Mouse (Mus musculus) E14TG2a.4 (cell line): ENCODE measurements at regions not wholly inside any gene's neighbourhood (a gene's known extent, or its start where the extent isn't known, plus 50 kb on each side); places are given as distances from the start of the nearest gene placed in this dataset.

ENCODE experiments used
- H3K27me3 ChIP-seq: 2 replicates; pipeline ENCODE4 v1.6.1; 2014; ENCODE audit warnings: low read length, control low read depth; ENCODE audit not compliant: insufficient read depth
- H3K36me3 ChIP-seq: 2 replicates; pipeline ENCODE4 v1.6.1; 2014; ENCODE audit warnings: low read length, control low read depth; ENCODE audit not compliant: insufficient read depth
- H3K4me1 ChIP-seq: replicated peaks from 2 replicates; pipeline ENCODE4 v1.6.1; 2014; ENCODE audit warnings: low read depth, low read length, control low read depth
- H3K4me3 ChIP-seq: replicated peaks from 2 replicates; pipeline ENCODE4 v1.5.1; 2014; ENCODE audit warnings: mild to moderate bottlenecking, low read length
- H3K9me3 ChIP-seq: 2 replicates; pipeline ENCODE4 v1.6.1; 2014; ENCODE audit warnings: low read length, control low read depth
- CTCF ChIP-seq: conservative IDR thresholded peaks from 2 replicates; pipeline ENCODE4 v1.5.1; 2014; ENCODE audit warnings: low read length
- NANOG ChIP-seq: IDR thresholded peaks from 2 replicates; pipeline ENCODE4 v1.6.1; 2014; ENCODE audit warnings: borderline replicate concordance, low read length, mixed read lengths
- POU5F1 ChIP-seq: IDR thresholded peaks from 2 replicates; pipeline ENCODE4 v1.6.1; 2014; ENCODE audit warnings: low read length, borderline replicate concordance

DNA sequence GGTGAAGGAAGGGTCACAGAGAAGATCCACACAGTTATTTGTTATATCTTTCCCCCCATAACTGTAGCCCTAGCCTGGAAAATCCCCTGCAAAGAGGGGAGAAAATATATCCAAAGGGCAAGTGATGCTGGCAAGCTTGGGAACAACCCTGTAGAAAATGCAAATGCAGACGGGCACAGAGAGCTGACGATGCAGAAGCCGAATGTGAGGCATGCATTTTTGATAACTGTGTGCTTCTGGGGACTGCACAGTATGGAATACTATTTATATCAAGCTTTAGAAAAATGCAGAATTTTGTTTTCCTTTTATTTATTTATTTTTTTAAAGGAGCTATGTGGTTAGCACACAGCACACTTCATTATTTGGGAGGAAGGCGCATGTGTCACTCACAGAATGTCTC is 333.7 kb downstream of the Mycn start:
- Histone ChIP-seq H3K27me3 (no peaks in the 10 kb centered on the region), H3K4me1 (no peaks in the 10 kb centered on the region), H3K9me3 (no peaks in the 10 kb centered on the region), H3K4me3 (no peak overlapping the region), H3K36me3 (no peaks in the 10 kb centered on the region)
- TF ChIP-seq POU5F1 (no peak), CTCF (no peak), NANOG (no peak)

DNA sequence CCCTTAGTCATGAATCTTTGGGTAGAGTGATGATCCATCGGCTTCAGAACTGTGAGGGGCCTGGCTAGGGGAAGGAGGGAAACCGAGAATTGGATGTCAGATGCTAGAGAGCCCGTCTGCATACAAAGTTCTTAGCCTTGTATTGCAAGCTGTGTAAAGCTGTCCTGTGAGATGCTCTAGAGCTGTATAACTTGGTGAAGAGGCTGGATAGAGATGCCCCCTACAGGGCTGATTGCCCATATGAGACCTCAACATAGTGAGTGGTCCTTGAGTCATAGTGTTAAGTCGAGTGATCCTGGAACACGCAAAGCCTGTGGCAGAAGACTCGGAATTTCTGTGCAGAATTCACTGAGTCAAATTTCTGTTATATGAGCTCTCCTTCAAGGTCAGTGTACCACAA is 334.8 kb downstream of the Mycn start:
- Histone ChIP-seq H3K4me1 (no peaks in the 10 kb centered on the region), H3K4me3 (no peak overlapping the region), H3K9me3 (no peaks in the 10 kb centered on the region), H3K36me3 (no peaks in the 10 kb centered on the region), H3K27me3 (no peaks in the 10 kb centered on the region)
- TF ChIP-seq POU5F1 = no peak
- TF ChIP-seq CTCF = no peak
- TF ChIP-seq NANOG = no peak

DNA sequence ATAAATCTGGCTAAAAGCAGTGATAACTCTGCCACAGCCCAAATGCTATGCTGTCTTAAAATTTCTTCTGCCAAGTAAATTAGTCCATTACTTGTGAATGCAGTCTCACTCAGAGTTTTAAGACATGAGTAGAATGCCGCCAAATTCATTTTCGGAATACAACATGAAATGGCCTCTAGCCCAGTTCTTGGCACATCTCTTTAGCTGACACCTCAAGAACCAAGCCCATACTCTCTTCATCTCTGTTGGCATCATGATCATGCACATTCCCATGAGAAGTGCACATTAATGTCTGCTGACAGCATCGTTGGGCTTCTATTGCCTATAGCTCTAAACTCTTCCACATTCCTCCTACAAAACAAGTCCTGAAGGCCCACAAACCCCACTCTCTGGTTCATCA is 336.2 kb downstream of the Mycn start:
- H3K4me1 ChIP-seq = no peaks in the 10 kb centered on the region
- no peak overlapping the region for H3K4me3 ChIP-seq
- TF ChIP-seq CTCF (no peak), NANOG (no peak), POU5F1 (no peak)
- H3K36me3 ChIP-seq = no peaks in the 10 kb centered on the region
- H3K27me3 ChIP-seq = no peaks in the 10 kb centered on the region
- H3K9me3 ChIP-seq = no peaks in the 10 kb centered on the region

DNA sequence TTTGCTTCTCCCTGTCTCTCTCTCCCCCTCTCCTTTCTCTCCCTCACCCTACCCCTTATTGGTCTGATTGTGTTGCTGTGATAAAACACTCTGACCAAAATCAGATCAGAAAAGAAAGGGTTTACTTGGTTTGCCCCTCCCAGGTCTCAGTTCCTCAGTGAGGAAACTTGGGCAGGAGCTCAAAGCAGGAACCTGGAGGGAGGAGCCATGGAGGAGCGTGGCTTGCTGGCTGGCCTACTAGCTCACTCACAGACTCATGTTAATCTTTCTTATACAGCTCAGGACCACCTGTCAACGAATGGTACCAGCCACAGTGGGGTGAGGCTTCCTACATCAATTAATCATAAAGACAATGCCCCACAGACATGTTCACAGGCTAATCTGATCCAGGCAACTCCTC is 339.4 kb downstream of the Fam49a start:
- H3K36me3 ChIP-seq = no peaks in the 10 kb centered on the region
- H3K4me1 ChIP-seq = no peaks in the 10 kb centered on the region
- TF ChIP-seq POU5F1 (no peak), CTCF (no peak), NANOG (no peak)
- no peaks in the 10 kb centered on the region for H3K9me3 ChIP-seq
- no peak overlapping the region for H3K4me3 ChIP-seq
- H3K27me3 ChIP-seq = no peaks in the 10 kb centered on the region

DNA sequence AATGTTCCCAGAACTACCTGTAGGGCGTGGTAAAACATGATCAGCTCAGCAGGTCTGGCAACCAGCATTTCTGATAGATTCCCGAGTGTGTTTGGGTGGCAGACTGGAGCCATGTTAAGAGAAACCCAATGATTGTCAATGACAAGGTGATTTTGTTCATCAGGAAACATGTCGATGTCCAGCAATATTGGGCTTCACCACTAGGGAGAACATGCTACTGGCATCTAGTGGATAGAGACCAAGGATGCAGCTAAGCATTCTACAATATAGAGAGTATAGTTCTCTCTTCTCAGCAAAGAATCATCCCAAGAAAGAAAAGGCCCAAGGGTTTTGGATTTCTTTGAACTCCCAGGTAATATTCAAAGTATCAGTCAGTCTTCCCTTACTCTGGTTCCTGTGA is 333.5 kb downstream of the Fam49a start:
- Histone ChIP-seq H3K36me3 (no peaks in the 10 kb centered on the region), H3K27me3 (no peaks in the 10 kb centered on the region), H3K9me3 (no peaks in the 10 kb centered on the region), H3K4me1 (no peaks in the 10 kb centered on the region), H3K4me3 (no peak overlapping the region)
- TF ChIP-seq CTCF (no peak; the same call in 1 of the 2 replicates), NANOG (no peak)

DNA sequence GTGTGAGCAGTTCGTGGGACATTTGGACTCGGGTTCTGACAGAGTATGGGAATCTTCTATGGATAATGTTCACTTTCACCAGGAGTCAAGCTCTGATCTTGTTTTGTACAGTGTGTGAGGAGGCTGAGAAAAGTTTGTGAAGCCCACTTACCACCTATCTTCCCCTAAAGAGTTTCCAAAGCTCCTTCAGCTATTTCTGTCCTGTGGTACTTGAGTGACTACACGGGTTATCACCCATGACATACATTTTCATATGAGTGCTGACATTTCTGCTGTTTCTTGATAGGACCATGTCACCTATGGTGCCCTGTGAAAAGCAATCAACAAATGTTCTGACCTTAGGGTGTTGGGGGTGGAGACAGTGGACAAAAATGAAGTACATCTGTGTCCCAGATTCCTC is 332.6 kb downstream of the Fam49a start:
- no peaks in the 10 kb centered on the region for H3K36me3 ChIP-seq
- no peaks in the 10 kb centered on the region for H3K9me3 ChIP-seq
- TF ChIP-seq NANOG (no peak), CTCF (no peak), POU5F1 (no peak)
- no peaks in the 10 kb centered on the region for H3K4me1 ChIP-seq
- no peaks in the 10 kb centered on the region for H3K27me3 ChIP-seq
- no peak overlapping the region for H3K4me3 ChIP-seq

DNA sequence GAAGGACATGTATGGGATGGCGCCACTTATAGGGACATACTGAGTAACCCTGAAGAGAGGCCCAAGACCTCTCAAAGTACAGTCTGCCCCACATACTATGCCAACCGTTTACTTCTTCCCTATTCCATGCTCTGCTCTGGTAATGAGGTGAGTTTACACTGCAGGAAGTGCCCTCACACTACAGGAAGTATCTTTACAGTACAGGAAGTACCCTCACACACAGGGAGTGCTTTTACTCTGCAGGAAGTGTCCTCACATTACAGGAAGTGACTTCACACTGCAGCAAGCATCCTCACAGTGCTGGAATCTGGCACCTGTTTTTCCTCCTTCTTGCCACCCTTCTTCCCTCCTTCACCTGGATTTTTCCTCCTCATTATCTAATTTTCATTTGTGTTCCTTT is 331.4 kb downstream of the Fam49a start:
- Histone ChIP-seq H3K9me3 (no peaks in the 10 kb centered on the region), H3K36me3 (no peaks in the 10 kb centered on the region), H3K4me3 (no peak overlapping the region), H3K4me1 (no peaks in the 10 kb centered on the region), H3K27me3 (no peaks in the 10 kb centered on the region; the same call in 1 of the 2 replicates)
- TF ChIP-seq CTCF (no peak), POU5F1 (no peak), NANOG (no peak)

DNA sequence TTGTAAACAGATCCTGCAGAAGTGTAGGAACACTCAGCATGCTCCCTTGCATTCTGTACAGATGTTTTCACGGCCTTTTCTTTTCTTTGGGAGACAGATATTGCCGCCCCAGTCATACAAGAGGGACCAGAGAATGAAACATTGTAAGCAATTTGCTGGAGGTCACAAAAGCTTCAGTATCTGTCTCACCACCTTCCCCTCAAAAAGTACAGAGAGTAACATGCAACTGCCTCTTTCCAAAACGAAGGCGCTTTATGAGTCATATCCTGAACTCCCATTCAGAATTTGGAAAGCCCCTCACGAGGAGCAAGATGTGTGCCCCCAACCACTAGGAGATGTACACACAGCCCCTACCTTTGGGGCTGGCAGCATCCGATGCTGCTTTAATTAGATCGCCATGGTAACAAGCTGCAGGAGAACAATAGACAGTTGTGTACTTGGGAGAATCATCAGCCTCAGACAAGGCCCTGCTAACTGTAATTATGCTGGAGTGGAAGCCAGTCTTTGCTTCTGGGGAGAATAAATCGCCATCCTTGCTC is 328.9 kb downstream of the Fam49a start:
- Histone ChIP-seq H3K27me3 (peaks cover 2% of the 10 kb centered on the region; the same call in 1 of the 2 replicates), H3K36me3 (no peaks in the 10 kb centered on the region), H3K4me3 (no peak overlapping the region), H3K9me3 (no peaks in the 10 kb centered on the region), H3K4me1 (no peaks in the 10 kb centered on the region)
- TF ChIP-seq NANOG (no peak), CTCF (no peak), POU5F1 (no peak)

DNA sequence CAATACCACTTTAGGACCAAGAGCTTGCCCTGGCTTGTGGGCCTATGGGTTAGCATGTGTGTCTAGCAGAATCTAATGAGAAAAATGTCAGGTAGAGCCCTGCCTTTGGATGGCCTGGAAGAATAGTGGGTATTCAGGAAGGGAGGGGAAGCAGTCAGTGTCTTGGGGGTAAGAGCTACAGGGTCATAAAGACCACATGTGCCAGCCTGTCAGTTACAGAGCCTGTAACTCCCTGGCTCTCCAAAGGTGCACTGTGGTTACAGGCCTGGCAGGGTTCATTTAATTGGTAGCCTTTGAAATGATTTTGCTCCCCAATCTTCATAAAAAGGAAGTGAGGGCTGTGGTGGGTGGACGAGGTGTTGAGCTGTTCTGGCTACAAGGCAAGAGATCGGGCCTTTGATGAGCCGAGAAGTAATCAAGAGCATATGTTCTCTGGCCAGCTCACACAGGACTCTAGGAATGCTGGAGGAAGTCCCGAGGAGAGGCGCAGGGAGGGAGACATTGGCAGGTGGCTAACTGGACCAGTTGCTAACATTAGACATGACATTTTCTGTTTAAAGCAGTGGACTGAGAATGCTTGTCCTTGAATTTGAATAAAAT is 326.9 kb downstream of the Fam49a start:
- H3K27me3 ChIP-seq = peaks cover 5% of the 10 kb centered on the region; the same call in 1 of the 2 replicates
- no peaks in the 10 kb centered on the region for H3K36me3 ChIP-seq
- no peak for TF ChIP-seq CTCF
- no peak for TF ChIP-seq POU5F1
- TF ChIP-seq NANOG = no peak
- no peaks in the 10 kb centered on the region; the same call in 1 of the 2 replicates for H3K4me1 ChIP-seq
- H3K9me3 ChIP-seq = no peaks in the 10 kb centered on the region
- H3K4me3 ChIP-seq = no peak overlapping the region
